Mouse (Mus musculus) embryonic facial prominence, embryonic 12.5 days (tissue): ENCODE data around the gene Clrn3. TPM values are rescaled to one million over a fixed set of nuclear protein-coding genes. Genes with fewer than 3 reads are reported as not detected.

ENCODE experiments used
- ATAC-seq: fragments of 200-750 bp; cut with Nextera tagmentation; 2 replicates; pipeline ENCODE4 v1.8.0; 2017; ENCODE audit not compliant: insufficient number of reproducible peaks, insufficient read depth, low FRiP score, low TSS enrichment
- H3K27ac ChIP-seq: fragments of 300-500 bp; sonication (generic); 2 replicates; pipeline ENCODE4 v1.5.1; 2016; ENCODE audit warnings: mild to moderate bottlenecking
- H3K27me3 ChIP-seq: fragments of 300-500 bp; sonication (generic); 2 replicates; pipeline ENCODE4 v1.6.1; 2016; ENCODE audit warnings: mild to moderate bottlenecking, moderate library complexity
- H3K36me3 ChIP-seq: fragments of 300-500 bp; sonication (generic); 2 replicates; pipeline ENCODE4 v1.6.1; 2016; ENCODE audit warnings: mild to moderate bottlenecking
- H3K4me1 ChIP-seq: fragments of 300-500 bp; sonication (generic); 2 replicates; pipeline ENCODE4 v1.6.1; 2016
- H3K4me2 ChIP-seq: fragments of 300-500 bp; sonication (generic); replicated peaks from 2 replicates; pipeline ENCODE4 v1.6.1; 2016; ENCODE audit warnings: mild to moderate bottlenecking, moderate library complexity
- H3K4me3 ChIP-seq: fragments of 300-500 bp; sonication (generic); 2 replicates; pipeline ENCODE4 v1.5.1; 2016; ENCODE audit warnings: mild to moderate bottlenecking
- H3K9ac ChIP-seq: fragments of 300-500 bp; sonication (generic); 2 replicates; pipeline ENCODE4 v1.6.1; 2016; ENCODE audit warnings: mild to moderate bottlenecking, moderate library complexity
- H3K9me3 ChIP-seq: fragments of 300-500 bp; sonication (generic); 2 replicates; pipeline ENCODE4 v1.6.1; 2016; ENCODE audit warnings: mild to moderate bottlenecking, moderate library complexity
- WGBS: fragments of 180-500 bp; shearing (Covaris S2); methylation state at CpG from one replicate; pipeline ENCODE4 v1.1.7; 2016; 5-methylcytosine and 5-hydroxymethylcytosine counted together
- polyA plus RNA-seq: library from polyadenylated mRNA; unstranded; fragments of >200 nt; fragmentation: Nextera tagmentation; extraction: Ambion mirVana; gene quantifications from 2 replicates; pipeline ENCODE4 v1.2.1, GENCODE M21; 2016

The Clrn3 gene
- polyA plus RNA-seq, 1 experiment from 2014 or later: not detected

DNA sequence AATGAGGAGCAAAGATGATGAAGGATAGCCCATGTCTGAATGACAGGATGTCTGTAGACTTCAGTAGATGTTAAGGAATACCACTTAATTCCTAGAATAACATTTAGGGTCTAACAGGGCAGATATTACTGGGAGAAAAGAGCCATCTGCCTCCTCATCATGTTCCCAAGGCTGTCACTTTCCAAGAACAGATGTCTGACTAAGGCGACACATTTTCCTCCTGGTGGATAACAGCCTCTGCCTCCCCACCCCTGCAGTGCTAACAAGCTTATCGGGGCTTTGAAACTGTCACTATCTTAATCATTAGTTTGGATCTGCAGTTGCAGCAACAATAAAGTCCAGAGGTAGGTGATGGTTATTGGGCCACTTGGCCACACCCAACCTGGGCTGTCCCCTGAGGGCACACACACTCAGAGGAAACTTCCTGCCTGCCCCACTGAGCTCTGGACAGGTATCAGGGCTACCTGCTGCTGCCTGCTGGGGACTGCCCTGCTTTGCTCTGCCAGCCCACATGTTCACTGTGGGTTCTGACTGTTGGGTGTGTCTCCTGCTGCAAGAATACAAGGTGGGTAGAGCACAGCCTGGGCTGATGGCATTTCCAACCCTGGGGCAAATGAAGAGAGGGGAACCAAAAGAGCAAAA, 6.2 kb upstream of the Clrn3 start:
- ATAC-seq: no peak
- Histone ChIP-seq H3K4me3 (no peak overlapping the region), H3K36me3 (no peaks in the 10 kb centered on the region), H3K9me3 (no peaks in the 10 kb centered on the region), H3K4me2 (no peak overlapping the region), H3K9ac (no peak overlapping the region), H3K27me3 (peaks cover 13% of the 10 kb centered on the region), H3K4me1 (0 out of 2 replicates have a peak, but pooled peaks cover 6% of the 10 kb centered on the region), H3K27ac (no peak overlapping the region)
- WGBS: 73% methylated on average over 2 of the region's 2 CpGs

DNA sequence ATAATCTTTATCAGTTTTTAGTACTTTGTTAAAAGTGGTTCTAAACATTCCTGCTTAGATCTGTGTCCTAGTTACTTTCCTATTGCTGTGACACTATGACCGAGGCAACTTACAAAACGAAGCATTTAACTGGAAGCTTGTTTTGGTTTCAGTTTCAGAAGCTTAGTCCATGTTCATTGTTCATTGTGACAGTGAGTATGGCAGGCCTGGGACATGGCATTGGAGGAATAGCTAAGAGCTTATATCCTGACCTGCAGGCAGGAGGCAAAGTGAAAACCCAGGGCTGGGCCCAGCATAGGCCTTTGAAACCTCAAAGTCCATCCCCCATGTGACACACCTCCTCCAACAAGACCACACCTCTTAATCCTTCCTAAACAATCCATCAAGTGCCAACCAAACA, 614 bp upstream of the Clrn3 start:
- H3K36me3 ChIP-seq: no peaks in the 10 kb centered on the region
- H3K27me3 ChIP-seq: no peaks in the 10 kb centered on the region
- no peak overlapping the region for H3K27ac ChIP-seq
- no peak overlapping the region for H3K4me3 ChIP-seq
- 0 out of 2 replicates have a peak, but pooled peaks cover under 1% of the 10 kb centered on the region for H3K4me1 ChIP-seq
- no peak for ATAC-seq
- 86% methylated on average over 2 of the region's 2 CpGs for WGBS
- H3K4me2 ChIP-seq: no peak overlapping the region
- H3K9me3 ChIP-seq: no peaks in the 10 kb centered on the region
- H3K9ac ChIP-seq: no peak overlapping the region

DNA sequence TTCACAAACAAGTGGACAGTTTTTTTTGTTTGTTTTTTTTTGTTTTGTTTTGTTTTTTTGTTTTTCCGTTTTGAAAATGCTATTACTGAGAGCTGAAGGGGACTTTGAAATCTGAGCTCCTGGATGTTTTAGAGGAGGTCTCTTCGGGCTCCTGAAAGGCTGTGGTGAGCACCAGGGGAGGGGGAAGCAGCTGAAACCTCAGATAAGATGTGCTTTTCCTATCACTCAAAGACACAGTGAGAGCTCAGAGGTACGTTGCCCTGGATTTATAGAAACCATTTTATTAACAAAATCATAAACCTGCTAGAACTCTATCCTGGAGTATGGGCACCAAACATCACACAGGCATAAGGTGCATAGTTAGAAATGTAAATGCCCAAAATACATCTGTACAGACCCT, 1.3 kb downstream of the Clrn3 start:
- ATAC-seq: no peak
- Histone ChIP-seq H3K4me1 (0 out of 2 replicates have a peak, but pooled peaks cover 3% of the 10 kb centered on the region), H3K27me3 (no peaks in the 10 kb centered on the region), H3K4me2 (no peak overlapping the region), H3K27ac (no peak overlapping the region), H3K9me3 (no peaks in the 10 kb centered on the region), H3K4me3 (no peak overlapping the region), H3K36me3 (no peaks in the 10 kb centered on the region), H3K9ac (no peak overlapping the region)
- WGBS: 57% methylated on average over 3 of the region's 3 CpGs

DNA sequence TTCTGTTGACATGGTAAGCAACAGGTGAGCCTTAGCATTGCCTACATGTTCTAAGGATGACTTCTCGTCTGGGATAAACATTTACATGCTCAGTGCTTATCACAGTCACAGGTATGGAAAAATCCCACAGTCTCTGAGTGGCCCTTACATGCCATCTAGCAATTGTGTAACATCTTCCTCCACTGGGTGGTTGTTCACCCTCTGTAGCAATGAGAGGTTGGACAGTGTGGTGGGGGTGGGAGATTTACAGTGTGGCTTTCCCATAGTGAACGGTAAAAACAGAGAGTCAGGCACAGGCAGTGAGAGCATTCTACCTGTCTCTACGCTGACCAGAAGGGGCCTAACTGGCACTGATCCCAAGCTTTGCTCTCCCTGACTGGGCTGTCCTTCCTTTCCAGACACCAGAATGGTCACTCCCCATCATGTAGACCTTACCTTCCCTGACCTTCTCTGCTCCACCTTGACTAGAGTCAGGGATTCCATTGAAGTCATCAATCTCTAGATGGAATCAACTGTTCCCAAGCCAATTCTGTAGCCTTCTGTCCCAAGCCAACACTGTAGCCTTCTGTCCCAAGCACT, 1.8 kb downstream of the Clrn3 start:
- H3K27ac ChIP-seq: no peak overlapping the region
- H3K9ac ChIP-seq: no peak overlapping the region
- no peak for ATAC-seq
- no peak overlapping the region for H3K4me2 ChIP-seq
- no peaks in the 10 kb centered on the region for H3K36me3 ChIP-seq
- no peaks in the 10 kb centered on the region for H3K27me3 ChIP-seq
- no peaks in the 10 kb centered on the region for H3K9me3 ChIP-seq
- 0 out of 2 replicates have a peak, but pooled peaks cover 3% of the 10 kb centered on the region for H3K4me1 ChIP-seq
- H3K4me3 ChIP-seq: no peak overlapping the region
- WGBS: 92% methylated on average over 3 of the region's 3 CpGs

DNA sequence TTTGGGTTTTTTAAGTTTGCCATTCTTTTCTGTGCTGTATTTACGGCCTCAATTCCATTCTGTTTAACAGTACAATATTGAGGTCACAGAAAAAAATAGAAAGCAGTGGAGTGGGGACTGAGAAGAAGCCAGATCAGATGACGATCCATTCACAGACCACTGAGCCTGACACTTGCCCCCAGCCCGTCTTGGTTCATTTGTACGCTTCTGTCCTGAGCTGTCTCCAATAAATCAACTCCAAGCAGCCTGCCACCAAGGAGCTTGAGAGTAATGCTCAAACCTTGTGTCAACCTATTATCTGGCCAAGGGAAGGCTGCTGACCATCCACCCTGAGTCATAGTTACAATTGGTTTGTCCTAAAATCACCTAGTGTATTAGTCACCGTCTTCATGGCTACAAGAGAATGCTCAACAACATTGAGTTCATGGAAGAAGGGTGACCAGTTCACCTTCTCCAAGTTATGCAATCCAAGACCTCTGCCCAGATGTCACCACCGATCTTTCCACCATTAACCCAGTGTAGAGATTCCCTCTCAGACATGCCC, 4.0 kb downstream of the Clrn3 start:
- Histone ChIP-seq H3K27ac (no peak overlapping the region), H3K27me3 (no peaks in the 10 kb centered on the region), H3K9ac (no peak overlapping the region), H3K4me3 (no peak overlapping the region), H3K36me3 (no peaks in the 10 kb centered on the region), H3K9me3 (no peaks in the 10 kb centered on the region), H3K4me1 (0 out of 2 replicates have a peak, but pooled peaks cover 3% of the 10 kb centered on the region), H3K4me2 (no peak overlapping the region)
- 73% methylated on average over 6 of the region's 6 CpGs for WGBS
- no peak for ATAC-seq

DNA sequence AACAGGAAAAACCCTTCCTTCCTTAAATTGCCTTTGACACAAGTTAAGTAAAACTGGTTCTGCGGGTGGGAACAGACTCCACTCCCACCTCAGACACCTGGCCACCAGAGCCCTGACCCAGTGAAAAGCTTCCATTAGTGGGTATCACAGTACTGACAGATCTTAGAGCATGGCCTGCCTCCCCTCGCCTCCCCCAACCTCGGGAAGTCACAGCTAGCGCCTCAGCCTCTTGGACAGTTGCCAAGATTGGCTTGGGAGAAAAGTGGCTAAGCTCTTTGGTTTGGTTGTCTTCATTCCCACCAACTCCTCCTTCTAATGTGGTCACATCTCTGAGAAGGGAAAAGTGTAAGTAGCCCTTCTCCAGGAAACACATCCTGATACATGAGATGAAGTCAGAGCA, 4.5 kb downstream of the Clrn3 start:
- Histone ChIP-seq H3K27ac (no peak overlapping the region), H3K9me3 (no peaks in the 10 kb centered on the region)
- ATAC-seq: no peak

DNA sequence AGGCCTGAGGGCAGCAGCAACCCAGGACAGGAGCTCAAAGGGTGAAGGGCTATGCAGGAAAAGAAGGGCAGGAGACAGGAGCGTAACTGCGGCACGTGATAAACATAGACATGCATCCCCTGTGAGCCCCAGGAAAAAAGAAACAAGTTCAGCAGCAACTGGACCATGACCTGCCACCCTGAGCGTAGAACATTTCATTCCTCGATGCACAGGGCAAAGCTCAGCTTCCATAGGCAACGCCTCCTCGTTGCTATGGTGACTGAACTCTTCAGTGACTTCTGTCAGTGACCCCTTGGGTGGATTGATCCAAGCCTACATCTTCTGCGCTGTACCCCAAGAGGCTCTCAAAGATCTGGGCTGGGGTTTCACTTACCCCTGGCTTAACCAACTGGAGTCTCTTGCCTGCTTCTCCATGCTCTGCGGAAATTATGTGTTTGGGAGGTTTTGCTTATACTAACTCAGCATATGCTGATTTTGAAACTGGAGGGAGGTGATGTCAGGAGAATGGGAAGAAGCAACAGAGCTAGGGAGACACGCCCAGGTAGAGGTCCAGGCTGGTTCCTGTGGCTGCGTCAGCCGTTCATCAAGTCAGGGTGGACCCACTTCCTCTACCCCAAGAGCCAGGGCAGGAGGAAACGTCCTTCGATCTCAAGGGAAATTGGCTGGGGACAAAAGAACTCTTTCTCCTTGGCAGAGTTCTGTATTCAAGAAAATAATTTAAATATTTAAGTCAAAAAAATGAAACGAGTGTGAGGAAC, 6.5 kb downstream of the Clrn3 start:
- Histone ChIP-seq H3K27me3 (no peaks in the 10 kb centered on the region), H3K9me3 (no peaks in the 10 kb centered on the region), H3K27ac (no peak overlapping the region), H3K4me1 (peaks cover 3% of the 10 kb centered on the region; the same call in 1 of the 2 replicates), H3K4me3 (no peak overlapping the region), H3K4me2 (no peak overlapping the region), H3K36me3 (no peaks in the 10 kb centered on the region), H3K9ac (no peak overlapping the region)
- no peak for ATAC-seq
- 66% methylated on average over 15 of the region's 15 CpGs for WGBS

More for the DNA sequence above, 4.5 kb downstream of the Clrn3 start:
- no peaks in the 10 kb centered on the region for H3K36me3 ChIP-seq
- 0 out of 2 replicates have a peak, but pooled peaks cover 3% of the 10 kb centered on the region for H3K4me1 ChIP-seq
- 60% methylated on average over 4 of the region's 4 CpGs for WGBS
- H3K27me3 ChIP-seq: no peaks in the 10 kb centered on the region
- no peak overlapping the region for H3K9ac ChIP-seq
- H3K4me2 ChIP-seq: no peak overlapping the region
- no peak overlapping the region for H3K4me3 ChIP-seq

DNA sequence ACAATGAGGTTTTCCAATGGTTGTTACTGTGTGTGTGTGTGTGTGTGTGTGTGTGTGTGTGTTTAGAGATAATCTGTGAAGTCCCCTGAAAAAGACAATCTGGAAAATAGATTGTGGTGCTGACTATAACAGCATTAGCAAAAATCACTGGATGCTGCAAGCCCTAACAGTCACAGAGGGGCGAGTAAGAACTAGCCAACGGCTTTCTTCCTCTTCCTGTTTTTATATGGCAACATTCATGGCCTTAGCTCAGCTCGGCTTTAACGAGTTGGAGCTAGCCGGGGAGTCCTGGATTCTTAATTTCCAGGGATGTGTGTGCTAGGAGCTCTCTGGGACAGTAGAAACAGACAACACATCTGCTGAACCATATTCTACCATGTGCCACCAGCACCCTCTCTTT, 8.2 kb downstream of the Clrn3 start:
- Histone ChIP-seq H3K9ac (no peak overlapping the region), H3K27me3 (no peaks in the 10 kb centered on the region), H3K9me3 (no peaks in the 10 kb centered on the region), H3K4me1 (peaks cover 3% of the 10 kb centered on the region; the same call in 1 of the 2 replicates), H3K4me2 (no peak overlapping the region), H3K27ac (no peak overlapping the region), H3K4me3 (no peak overlapping the region), H3K36me3 (no peaks in the 10 kb centered on the region)
- no peak for ATAC-seq
- WGBS: 78% methylated on average over 5 of the region's 5 CpGs

DNA sequence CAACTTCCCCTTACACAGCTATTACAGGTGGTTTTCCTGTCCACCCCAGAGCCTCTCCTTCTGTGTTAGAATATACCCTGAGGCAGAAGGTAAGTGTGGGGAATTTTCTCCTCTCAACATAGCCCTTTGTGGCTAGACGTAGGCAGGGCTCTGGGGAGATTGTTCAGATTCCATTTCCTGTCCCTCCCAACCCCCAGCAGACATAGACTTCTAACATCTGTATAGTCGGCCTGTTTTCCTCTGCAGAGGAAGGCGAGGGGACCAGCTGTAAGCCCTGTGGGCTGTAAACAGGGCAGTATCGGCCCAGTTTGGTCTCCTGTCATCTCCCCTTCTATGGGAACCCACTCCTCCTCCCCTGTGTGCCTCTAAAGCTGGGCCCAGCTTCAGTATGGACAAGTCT, 11.3 kb downstream of the Clrn3 start:
- H3K36me3 ChIP-seq: no peaks in the 10 kb centered on the region
- H3K4me3 ChIP-seq: no peak overlapping the region
- no peak overlapping the region for H3K9ac ChIP-seq
- no peak overlapping the region for H3K4me2 ChIP-seq
- H3K27ac ChIP-seq: no peak overlapping the region
- H3K27me3 ChIP-seq: no peaks in the 10 kb centered on the region
- no peaks in the 10 kb centered on the region; the same call in 1 of the 2 replicates for H3K4me1 ChIP-seq
- no peaks in the 10 kb centered on the region for H3K9me3 ChIP-seq
- WGBS: 26% methylated on average over 4 of the region's 4 CpGs
- ATAC-seq: no peak

DNA sequence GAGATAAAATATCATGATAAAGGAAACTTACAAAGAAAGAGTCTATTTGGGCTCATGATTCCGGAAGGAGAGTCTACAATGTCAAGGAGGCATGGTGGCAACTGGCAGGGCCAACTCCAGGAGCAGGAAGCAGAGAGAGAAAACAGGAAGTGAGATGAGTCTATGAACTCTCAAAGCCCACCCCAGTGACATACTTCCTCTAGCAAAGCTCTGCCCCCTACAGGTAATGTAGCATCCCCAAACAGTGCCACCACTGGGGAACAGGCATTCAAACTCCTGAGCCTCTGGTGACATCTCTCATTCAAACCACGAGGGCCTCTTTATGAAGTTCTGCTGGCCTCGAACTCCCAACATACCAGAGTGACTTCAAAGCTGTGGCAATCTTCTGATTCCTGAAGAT, 16.7 kb downstream of the Clrn3 start:
- 78% methylated on average over 3 of the region's 3 CpGs for WGBS
- no peaks in the 10 kb centered on the region for H3K36me3 ChIP-seq
- H3K4me2 ChIP-seq: no peak overlapping the region
- ATAC-seq: no peak
- H3K9ac ChIP-seq: no peak overlapping the region
- no peak overlapping the region for H3K4me3 ChIP-seq
- no peaks in the 10 kb centered on the region for H3K9me3 ChIP-seq
- H3K4me1 ChIP-seq: no peaks in the 10 kb centered on the region
- H3K27ac ChIP-seq: no peak overlapping the region
- no peaks in the 10 kb centered on the region for H3K27me3 ChIP-seq

DNA sequence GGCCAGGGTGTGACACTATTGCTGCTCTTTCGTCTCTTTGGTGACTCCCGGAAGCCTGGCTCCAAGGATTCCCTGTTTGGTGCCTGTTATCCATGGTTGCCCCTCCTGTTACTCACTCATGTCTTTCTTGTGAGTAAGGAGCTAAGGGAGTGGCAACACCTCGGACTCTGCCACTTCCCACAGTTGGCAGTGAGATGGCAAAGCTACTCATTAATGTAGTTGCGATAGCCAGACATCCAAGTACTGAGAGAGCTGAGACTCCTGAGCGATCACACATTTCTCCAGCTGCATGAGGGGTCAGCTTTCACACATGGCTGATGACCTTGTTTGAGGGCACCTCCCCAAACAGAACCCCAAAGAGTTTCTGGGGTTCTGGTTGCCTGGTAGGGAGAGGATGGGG, 18.0 kb downstream of the Clrn3 start:
- Histone ChIP-seq H3K4me2 (no peak overlapping the region), H3K4me3 (no peak overlapping the region), H3K9ac (no peak overlapping the region), H3K9me3 (no peaks in the 10 kb centered on the region), H3K27ac (no peak overlapping the region), H3K27me3 (no peaks in the 10 kb centered on the region), H3K36me3 (no peaks in the 10 kb centered on the region), H3K4me1 (no peaks in the 10 kb centered on the region)
- WGBS: 83% methylated on average over 5 of the region's 5 CpGs
- ATAC-seq: no peak

DNA sequence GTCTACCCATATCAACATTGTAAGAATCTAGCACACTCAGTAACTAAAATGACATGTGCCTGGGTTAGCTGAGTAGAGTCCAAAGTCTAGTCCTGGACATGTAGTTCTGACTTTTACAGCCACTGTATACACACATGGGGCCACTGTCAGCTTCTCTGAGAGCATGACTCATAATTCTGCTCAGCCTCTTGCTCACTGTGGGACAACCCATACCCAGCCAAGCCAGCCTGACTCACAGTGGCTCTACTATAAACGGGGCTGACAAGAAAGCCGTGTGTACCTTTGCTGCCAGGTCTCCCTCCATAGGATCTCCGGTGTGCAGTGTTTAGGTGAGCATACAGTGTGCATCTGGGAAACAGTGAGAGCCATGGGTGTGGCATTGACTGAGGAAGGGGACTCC, 19.2 kb downstream of the Clrn3 start:
- Histone ChIP-seq H3K36me3 (no peaks in the 10 kb centered on the region), H3K9me3 (no peaks in the 10 kb centered on the region), H3K4me2 (no peak overlapping the region), H3K4me1 (no peaks in the 10 kb centered on the region), H3K9ac (no peak overlapping the region), H3K27ac (no peak overlapping the region), H3K4me3 (no peak overlapping the region), H3K27me3 (no peaks in the 10 kb centered on the region)
- WGBS: 94% methylated on average over 3 of the region's 3 CpGs
- ATAC-seq: no peak
